Mouse (Mus musculus) heart, adult 8-10 months (tissue): Measurements from ENCODE around the gene Lrg1. TPM values are rescaled to one million over a fixed set of nuclear protein-coding genes. Genes with fewer than 3 reads are reported as not detected.
A peak's percentile ranks its signal among the peaks of the same experiment; 100 is the strongest.

ENCODE experiments used
- DNase-seq: peaks from one replicate; pipeline ENCODE4 v3.0.0; 2022; ENCODE audit warnings: low spot score
- total RNA-seq, 4 experiments: library from RNA; stranded (reverse); gene quantifications; 2 replicates each; pipeline ENCODE4 v1.2.4; 2022

Gene Lrg1
- total RNA-seq, 4 experiments from 2014 or later = 47.5 to 68.7 (median 60.4) TPM

GRCm38 (mm10) chr17:56134463-56134971 is 12.7 kb upstream of the Lrg1 start:
- peak; percentile 67 for DNase-seq

GRCm38 (mm10) chr17:56133457-56134363 is 11.9 kb upstream of the Lrg1 start:
- DNase-seq = peak; percentile 89

GRCm38 (mm10) chr17:56132661-56133060 is 10.9 kb upstream of the Lrg1 start:
- peak; percentile 79 for DNase-seq

- DNase-seq = peak; percentile 66
Observed at GRCm38 (mm10) chr17:56131814-56132213, 10.0 kb upstream of the Lrg1 start.

DNA sequence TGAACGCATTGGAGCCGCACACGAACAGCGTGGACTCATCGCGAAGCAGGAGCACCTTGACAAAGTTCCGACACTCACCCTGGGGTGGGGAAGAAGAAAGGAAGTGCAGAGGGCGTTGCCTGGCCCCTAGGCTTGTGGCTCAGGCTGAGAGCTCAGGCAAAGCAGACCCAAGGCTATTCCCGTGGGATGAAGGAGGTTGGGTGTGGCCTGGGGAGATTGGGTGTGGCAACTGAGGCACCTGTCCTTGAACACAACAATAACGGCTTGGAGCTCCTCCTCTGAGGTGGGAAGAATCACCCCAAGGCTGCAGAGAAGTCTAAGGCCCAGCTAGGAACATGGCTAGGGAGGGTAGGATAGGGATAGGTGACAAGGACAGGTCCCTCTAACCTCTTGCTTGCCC is 9.3 kb upstream of the Lrg1 start:
- no peak for DNase-seq

GRCm38 (mm10) chr17:56128246-56128645 is 6.4 kb upstream of the Lrg1 start:
- DNase-seq = no peak

DNA sequence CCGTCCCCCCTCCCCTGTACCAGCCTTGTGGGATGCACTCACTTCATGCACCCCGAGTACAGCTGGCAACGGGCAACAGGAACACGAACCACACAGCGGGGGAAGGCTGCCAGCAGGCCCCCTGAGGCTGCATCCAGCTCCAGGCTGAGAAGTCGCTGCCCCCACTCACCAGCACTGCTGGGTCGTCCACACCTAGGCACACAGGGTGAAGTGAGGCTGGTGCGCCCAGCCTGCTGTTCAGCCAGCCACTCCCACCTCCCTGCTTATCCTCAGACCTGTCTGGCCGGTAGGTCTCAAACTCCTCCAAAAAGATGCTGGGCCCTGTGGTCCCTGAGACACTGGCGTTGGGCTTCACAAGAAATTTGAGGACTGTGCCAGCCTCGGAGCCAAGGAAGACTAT is 4.4 kb upstream of the Lrg1 start:
- no peak for DNase-seq

- no peak for DNase-seq
Observed at GRCm38 (mm10) chr17:56125276-56125630, 3.5 kb upstream of the Lrg1 start.

- DNase-seq = no peak
Observed at GRCm38 (mm10) chr17:56124377-56125275, 2.8 kb upstream of the Lrg1 start.

- DNase-seq = no peak
Observed at GRCm38 (mm10) chr17:56123681-56124340, 2.0 kb upstream of the Lrg1 start.

GRCm38 (mm10) chr17:56123161-56123560 is 1.4 kb upstream of the Lrg1 start:
- no peak for DNase-seq

DNA sequence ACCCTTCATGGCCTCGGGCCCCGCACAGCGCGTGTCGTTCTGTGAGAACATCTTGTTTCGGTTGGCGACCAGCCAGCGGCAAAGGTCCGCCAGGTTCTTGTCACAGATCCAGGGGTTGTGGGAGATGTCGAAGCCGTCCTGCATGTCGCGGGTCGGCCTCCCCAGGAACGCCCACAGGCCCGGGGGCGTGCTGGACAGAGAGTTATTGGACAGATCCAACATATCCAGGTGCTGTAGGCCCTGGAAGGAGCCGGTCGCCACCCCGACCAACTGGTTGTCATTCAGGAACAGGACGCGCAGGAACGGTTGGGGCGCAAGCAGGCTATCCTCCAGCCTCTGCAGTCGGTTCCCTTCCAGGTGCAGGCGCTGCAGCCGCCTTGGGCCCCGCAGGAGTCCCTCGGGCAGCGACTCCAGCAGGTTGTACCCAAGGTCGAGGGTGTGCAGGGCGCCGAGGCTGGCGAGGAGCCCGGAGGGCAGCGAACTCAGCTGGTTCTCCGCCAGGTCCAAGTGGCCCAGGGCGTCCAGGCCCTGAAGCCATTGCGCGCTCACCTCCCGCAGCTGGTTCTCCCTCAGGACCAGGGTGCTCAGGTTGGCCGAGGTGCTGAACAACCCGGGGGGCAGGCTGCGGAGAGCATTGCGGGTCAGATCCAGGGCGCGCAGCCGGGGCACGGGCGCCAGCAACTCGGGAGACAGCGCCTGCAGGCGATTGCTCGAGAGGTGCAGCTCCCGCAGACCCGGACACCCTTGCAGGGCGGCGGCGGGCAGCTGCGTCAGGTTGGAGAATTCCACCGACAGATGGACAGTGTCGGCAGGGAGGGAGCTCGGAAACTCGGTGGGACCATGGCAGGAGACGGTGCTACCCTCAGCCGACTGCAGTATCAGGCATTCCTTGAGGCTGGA is 1.6 kb downstream of the Lrg1 start:
- DNase-seq = peak; percentile 76

DNA sequence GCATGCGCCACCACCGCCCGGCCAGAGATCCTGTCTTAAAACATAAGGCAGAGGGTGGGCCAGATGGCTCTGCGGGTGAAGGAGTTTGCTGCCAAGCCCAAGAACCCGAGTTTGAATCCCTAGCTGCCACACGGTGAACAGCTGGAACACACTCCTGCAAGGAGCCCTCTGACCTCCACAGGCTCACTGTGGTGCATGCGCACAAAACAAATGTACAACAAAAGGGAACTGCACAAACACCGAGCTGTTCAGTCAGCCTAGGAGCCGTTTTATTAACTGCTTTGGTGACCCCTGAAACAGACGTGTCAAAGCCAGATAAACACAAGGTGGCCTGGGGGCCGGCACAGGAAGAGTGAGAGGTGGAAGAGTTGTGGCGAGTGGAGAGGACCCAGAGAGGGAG is 2.4 kb downstream of the Lrg1 start:
- DNase-seq = no peak

- no peak for DNase-seq
Observed at GRCm38 (mm10) chr17:56117251-56117710, 4.5 kb downstream of the Lrg1 start, which contains the start of gene Plin5. Gene Plin5 (minus strand): TSS chr17:56117596.

DNA sequence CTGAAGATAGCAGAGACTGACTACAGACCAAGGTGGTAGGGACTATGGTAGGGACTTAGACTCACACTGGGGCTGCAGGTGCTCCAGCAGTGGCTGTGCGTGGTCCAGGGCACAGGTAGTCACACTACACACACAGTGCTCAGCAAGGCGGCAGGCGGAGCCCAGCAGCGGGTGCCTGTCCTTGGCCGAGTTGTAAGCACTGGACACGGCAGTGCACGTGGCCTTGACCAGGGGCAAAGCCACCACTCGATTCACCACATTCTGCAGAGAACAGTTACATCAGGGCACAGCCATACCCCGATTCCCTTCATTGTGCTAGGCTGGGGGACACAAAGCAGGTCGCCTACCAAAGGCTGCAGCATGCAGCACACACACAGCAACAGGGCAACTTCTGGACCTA is 5.6 kb downstream of the Lrg1 start:
- no peak for DNase-seq

DNA sequence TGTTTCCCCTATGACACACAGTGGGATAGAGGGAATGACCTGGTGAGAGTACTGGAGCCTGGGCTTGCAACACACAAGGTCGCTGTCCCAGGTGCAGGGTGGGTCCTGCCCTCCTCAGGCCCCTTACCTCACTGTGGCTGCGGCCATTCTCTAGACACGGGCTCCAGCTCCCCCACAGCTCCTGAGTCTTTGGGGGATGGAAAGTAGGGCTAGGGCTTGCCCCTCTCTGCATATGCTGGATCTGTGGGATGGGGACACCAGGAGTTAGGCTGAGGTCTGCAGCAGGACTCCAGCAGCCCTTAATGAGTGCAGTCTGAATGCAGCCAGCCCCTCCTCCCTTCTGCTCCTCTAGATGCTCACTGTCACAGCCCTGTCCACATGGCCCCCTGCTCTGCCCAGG is 9.1 kb downstream of the Lrg1 start:
- no peak for DNase-seq

- DNase-seq = no peak
Observed at GRCm38 (mm10) chr17:56111864-56112263, 9.9 kb downstream of the Lrg1 start.

- DNase-seq = no peak
Observed at GRCm38 (mm10) chr17:56111021-56111420, 10.8 kb downstream of the Lrg1 start.

GRCm38 (mm10) chr17:56110571-56110970 is 11.2 kb downstream of the Lrg1 start:
- no peak for DNase-seq

- DNase-seq = no peak
Observed at GRCm38 (mm10) chr17:56109219-56110051, 12.4 kb downstream of the Lrg1 start, which contains the start of gene Plin4. Gene Plin4 (minus strand): TSS chr17:56109803.
